Mouse (Mus musculus): ENCODE measurements around the gene Sptlc2. TPM values are rescaled to one million over a fixed set of nuclear protein-coding genes. Genes with fewer than 3 reads are reported as not detected.

Gene Sptlc2
- total RNA-seq (2021) = 10 to 100 TPM; 39.4 to 43.5 TPM
- long read RNA-seq, experiment 1, full-length matches to known transcripts = 31 of 34 reads
- long read RNA-seq, experiment 1, partial matches to known transcripts = 0 of 34 reads
- long read RNA-seq, experiment 1, other reads (novel, unspliced or antisense) = 3 of 34 reads
- long read RNA-seq, experiment 2, full-length matches to known transcripts = 32 of 34 reads
- long read RNA-seq, experiment 2, partial matches to known transcripts = 1 of 34 reads
- long read RNA-seq, experiment 2, other reads (novel, unspliced or antisense) = 1 of 34 reads

- intact Hi-C loops (cut with DNase I) = no loop called here
- DNase-seq = peak; percentile 99
Measured at GRCm38 (mm10) chr12:87388122-87388774, at the start of gene Sptlc2. Gene Sptlc2 (minus strand): TSS chr12:87388355.

- intact Hi-C loops (cut with DNase I) = no loop called here
- DNase-seq = no peak
Measured at GRCm38 (mm10) chr12:87428885-87429284, 40.7 kb upstream of the Sptlc2 start.

- intact Hi-C loops (cut with DNase I) = no loop called here
- no peak for DNase-seq
Measured at GRCm38 (mm10) chr12:87428295-87428694, 40.1 kb upstream of the Sptlc2 start.

- no peak for DNase-seq
- intact Hi-C loops (cut with DNase I) = no loop called here
Measured at GRCm38 (mm10) chr12:87426354-87427031, 38.3 kb upstream of the Sptlc2 start.

GRCm38 (mm10) chr12:87424516-87424915 is 36.4 kb upstream of the Sptlc2 start:
- DNase-seq = no peak
- intact Hi-C loops (cut with DNase I) = no loop called here

- no peak for DNase-seq
- intact Hi-C loops (cut with DNase I) = no loop called here
Measured at GRCm38 (mm10) chr12:87423700-87424099, 35.5 kb upstream of the Sptlc2 start.

GRCm38 (mm10) chr12:87421708-87422507 is 33.8 kb upstream of the Sptlc2 start:
- intact Hi-C loops (cut with DNase I) = no loop called here
- no peak for DNase-seq

GRCm38 (mm10) chr12:87419974-87420485 is 31.9 kb upstream of the Sptlc2 start:
- DNase-seq = no peak
- intact Hi-C loops (cut with DNase I) = loop anchor here (5.0 kb wide), 1 partner anchor 153 kb away; the partner anchor contains the start of genes Ahsa1 and Vipas39

- DNase-seq = no peak
- intact Hi-C loops (cut with DNase I) = loop anchor here (5.0 kb wide), 1 partner anchor 152 kb away; the partner anchor contains the start of genes Ahsa1 and Vipas39
Measured at GRCm38 (mm10) chr12:87418921-87419320, 30.8 kb upstream of the Sptlc2 start.

- DNase-seq = peak; percentile 59 to 73
- intact Hi-C loops (cut with DNase I) = loop anchor here (5.0 kb wide), 1 partner anchor 149 kb away; the partner anchor contains the start of genes Ahsa1 and Vipas39
Measured at GRCm38 (mm10) chr12:87416690-87417089, 28.5 kb upstream of the Sptlc2 start.

GRCm38 (mm10) chr12:87415358-87415757 is 27.2 kb upstream of the Sptlc2 start:
- intact Hi-C loops (cut with DNase I) = loop anchor here (5.0 kb wide), 1 partner anchor 148 kb away; the partner anchor contains the start of genes Ahsa1 and Vipas39
- DNase-seq = no peak

GRCm38 (mm10) chr12:87413179-87413790 is 25.1 kb upstream of the Sptlc2 start:
- DNase-seq = peak; percentile 73 to 82
- intact Hi-C loops (cut with DNase I) = loop anchor here (5.0 kb wide), 1 partner anchor 61 kb away; no protein-coding TSS in a partner anchor

- intact Hi-C loops (cut with DNase I) = loop anchor here (5.0 kb wide), 1 partner anchor 59 kb away; no protein-coding TSS in a partner anchor
- DNase-seq = no peak
Measured at GRCm38 (mm10) chr12:87410999-87411398, 22.8 kb upstream of the Sptlc2 start.

GRCm38 (mm10) chr12:87409123-87409522 is 21.0 kb upstream of the Sptlc2 start:
- intact Hi-C loops (cut with DNase I) = no loop called here
- no peak for DNase-seq

GRCm38 (mm10) chr12:87407869-87408605 is 19.9 kb upstream of the Sptlc2 start:
- peak; percentile 45 for DNase-seq
- intact Hi-C loops (cut with DNase I) = no loop called here

GRCm38 (mm10) chr12:87405721-87406120 is 17.6 kb upstream of the Sptlc2 start:
- intact Hi-C loops (cut with DNase I) = no loop called here
- DNase-seq = no peak

GRCm38 (mm10) chr12:87405165-87405564 is 17.0 kb upstream of the Sptlc2 start:
- intact Hi-C loops (cut with DNase I) = no loop called here

GRCm38 (mm10) chr12:87401883-87402282 is 13.7 kb upstream of the Sptlc2 start:
- intact Hi-C loops (cut with DNase I) = no loop called here
- no peak for DNase-seq

More at GRCm38 (mm10) chr12:87405165-87405564, 17.0 kb upstream of the Sptlc2 start:
- DNase-seq = no peak

Data from heart, postnatal 14 days (tissue).